Mouse (Mus musculus) frontal cortex, adult 2 months (tissue): ENCODE data around the gene Kctd2. TPM values are rescaled to one million over a fixed set of nuclear protein-coding genes. Genes with fewer than 3 reads are reported as not detected.
"Not testable (repeated sequence)": the region's sequence is repeated elsewhere in the genome, so short reads cannot be mapped to it uniquely, and the experiment has no call there.

Source experiments
- DNase-seq, 2 experiments: peaks; one replicate each; pipeline ENCODE4 v3.0.0; 2022; ENCODE audit warnings: low spot score in 1 of 2; ENCODE audit errors: extremely low spot score in 1 of 2
- polyA plus RNA-seq: library from polyadenylated mRNA; depleted of rRNA; stranded (reverse); fragments of >200 nt; gene quantifications from 2 replicates; pipeline ENCODE4 v1.2.3, GENCODE M21; 2012; rRNA removed

Gene Kctd2
- 71.8 and 78.7 TPM in 2 replicates for polyA plus RNA-seq

- DNase-seq: peak; percentile 92 to 95
Observed at GRCm38 (mm10) chr11:115419531-115420237, at the start of gene Kctd2, which contains the start of gene Atp5h. Gene Kctd2 (plus strand): TSS chr11:115420128. Gene Atp5h (minus strand): TSS chr11:115419962.

- no peak for DNase-seq
Observed at GRCm38 (mm10) chr11:115370368-115370767, 49.6 kb upstream of the Kctd2 start.

DNA sequence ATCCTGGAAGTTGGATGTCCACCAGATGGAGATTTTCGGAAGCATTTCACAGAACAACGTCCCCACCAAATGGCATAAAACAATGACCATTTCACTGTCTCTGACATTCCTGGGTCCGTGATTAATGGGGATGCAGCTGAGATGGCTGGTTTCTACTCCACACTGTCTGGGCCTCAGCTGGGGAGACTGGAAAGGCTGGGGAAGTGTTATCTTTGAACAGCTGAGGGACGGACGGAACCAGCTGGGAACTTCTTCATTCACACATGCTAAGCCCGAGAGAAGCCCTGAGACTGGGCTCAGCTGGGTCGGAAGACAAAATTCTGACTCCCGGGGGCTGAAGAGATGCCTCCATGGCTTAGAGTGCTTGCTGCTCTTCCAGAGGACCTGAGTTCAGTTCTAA, 48.6 kb upstream of the Kctd2 start:
- no peak for DNase-seq

DNA sequence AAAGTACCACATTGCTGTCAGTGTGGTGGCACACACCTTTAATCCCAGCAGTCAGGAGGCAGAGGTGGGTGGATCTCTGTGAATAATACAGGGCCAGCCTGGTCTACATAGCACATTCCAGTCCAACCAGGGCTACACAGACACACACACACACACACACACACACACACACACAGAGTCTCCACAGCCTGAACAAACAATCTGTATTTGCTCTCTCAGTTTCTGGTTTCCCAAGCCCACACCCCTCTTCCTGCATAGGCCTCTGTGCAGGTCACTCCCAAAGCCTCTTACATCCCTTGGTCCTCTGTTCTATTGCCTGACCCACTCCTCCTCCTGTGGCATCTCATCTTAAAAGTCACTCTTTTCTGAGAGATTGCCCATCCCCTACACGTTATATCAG, 47.9 kb upstream of the Kctd2 start:
- no peak for DNase-seq

- no peak for DNase-seq
Observed at GRCm38 (mm10) chr11:115372737-115373136, 47.2 kb upstream of the Kctd2 start.

- peak; percentile 51 to 76 for DNase-seq
Observed at GRCm38 (mm10) chr11:115373805-115374694, 45.9 kb upstream of the Kctd2 start.

DNA sequence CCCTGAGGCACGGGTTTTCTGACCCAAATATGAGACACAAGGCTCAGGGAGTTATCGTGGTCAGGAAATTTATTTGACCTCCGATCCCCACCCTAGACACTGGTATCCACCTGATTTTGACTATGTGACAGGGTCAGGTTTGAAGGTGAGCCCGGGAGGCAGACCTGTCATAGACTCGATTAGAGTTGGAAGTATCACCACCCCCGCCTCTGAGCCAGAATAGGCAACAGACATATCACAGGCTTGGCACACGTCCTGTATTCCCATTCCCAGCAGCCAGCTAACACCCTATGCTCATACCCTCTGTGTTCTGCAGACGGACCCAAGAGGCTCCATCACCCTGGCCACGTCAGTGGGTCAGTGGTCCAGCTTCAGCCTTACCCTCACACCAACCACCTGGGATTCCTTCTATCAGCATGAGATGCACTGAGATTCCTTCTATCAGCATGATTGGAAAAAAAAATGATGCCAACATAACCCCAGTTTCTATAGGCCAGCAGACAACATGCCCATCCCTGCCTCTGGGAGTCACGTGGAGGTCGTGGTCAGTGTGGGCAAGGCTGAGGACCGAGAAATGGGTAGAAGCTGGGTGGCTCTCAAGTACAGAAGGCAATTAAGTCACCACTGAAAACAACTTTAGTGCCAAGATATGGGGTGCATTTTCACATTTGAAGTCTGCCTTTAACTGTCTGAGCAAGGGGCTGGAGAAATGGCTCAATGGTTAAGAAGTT, 45.1 kb upstream of the Kctd2 start:
- DNase-seq: peak; percentile 46 to 74

DNA sequence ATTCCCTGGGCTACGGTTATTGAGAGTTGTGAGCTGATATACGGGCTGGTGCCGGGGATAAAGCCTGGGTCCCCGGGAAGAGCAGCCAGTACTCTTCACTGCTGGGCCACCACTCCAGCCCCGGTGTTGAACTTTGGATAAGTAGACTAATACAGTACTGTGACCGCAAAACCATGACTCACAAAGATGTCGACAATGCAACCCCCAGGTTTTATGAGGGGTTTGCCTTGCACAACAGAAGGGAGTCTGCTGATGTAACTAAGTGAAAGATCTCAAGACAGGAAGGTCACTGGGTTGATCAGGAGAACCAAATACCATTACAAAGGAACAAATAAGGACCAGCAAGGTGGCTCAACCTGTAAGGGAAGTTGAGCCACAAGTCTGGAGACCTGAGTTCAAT, 43.2 kb upstream of the Kctd2 start:
- no peak for DNase-seq

GRCm38 (mm10) chr11:115377254-115377653, 42.7 kb upstream of the Kctd2 start:
- no peak for DNase-seq

GRCm38 (mm10) chr11:115377854-115378253, 42.1 kb upstream of the Kctd2 start:
- DNase-seq: no peak

DNA sequence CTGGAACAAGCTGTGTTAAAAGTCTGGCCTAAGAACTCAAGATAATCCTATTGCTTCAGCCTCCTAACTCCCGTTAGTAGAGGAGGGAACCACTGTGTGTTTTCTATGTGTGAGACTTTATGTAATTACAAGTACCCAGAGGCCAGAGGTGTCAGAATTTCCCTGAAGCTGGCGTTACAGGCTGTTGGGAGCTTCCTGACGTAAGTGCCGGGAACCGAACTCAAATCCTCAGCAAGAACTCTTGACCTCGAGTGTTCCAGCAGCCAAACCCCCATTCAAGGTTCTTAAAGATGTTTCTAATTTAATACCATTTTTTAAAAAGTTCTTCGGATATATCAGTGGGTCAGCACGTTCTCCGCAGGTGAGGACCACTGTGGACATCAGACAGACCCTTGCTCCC, 38.7 kb upstream of the Kctd2 start:
- DNase-seq: no peak

DNA sequence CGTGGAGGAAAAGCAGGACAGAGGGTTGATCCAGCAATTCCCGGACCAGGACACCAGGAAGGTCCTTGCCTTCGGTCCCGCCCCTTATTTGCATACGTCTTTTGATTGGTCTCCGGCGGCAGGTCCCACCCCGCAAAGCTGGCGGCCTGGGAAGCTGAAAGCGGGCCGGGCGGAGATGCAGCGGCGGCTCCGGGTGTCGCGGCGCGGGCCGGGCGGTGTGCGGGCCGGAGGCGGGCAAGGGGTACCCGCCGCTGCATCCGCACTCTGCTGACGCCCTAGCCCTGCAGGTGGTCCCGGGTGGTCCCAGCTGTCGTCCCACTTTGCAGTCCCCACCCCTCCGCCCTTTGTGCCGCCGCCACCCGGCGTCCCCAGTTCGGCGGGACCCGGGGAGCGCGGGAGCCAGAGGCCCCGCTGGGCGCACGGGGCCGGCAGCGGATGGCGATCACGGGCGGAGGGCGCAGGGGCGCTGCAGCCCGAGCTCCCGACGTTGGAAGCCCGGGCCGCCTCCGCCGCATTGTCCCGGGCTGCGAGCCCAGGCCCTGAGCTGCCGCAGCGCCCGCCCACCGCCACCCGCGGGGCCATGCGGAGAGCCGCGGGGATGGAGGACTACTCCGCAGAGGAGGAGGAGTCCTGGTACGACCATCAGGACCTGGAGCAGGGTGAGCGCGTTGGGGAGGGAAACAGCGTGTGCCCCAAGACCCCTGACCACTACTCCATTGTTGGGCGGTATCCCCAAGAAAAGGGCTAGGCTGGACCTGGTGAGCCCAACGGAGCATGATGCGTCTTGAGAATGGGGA, 38.0 kb upstream of the Kctd2 start, which contains the start of gene Cdr2l:
Gene Cdr2l (plus strand): TSS at position 174 of the 797 bp plus-strand sequence.
- peak; percentile 73 to 90 for DNase-seq

GRCm38 (mm10) chr11:115382891-115383290, 37.0 kb upstream of the Kctd2 start:
- DNase-seq: peak in 1 of 2 experiments; percentile 9

DNA sequence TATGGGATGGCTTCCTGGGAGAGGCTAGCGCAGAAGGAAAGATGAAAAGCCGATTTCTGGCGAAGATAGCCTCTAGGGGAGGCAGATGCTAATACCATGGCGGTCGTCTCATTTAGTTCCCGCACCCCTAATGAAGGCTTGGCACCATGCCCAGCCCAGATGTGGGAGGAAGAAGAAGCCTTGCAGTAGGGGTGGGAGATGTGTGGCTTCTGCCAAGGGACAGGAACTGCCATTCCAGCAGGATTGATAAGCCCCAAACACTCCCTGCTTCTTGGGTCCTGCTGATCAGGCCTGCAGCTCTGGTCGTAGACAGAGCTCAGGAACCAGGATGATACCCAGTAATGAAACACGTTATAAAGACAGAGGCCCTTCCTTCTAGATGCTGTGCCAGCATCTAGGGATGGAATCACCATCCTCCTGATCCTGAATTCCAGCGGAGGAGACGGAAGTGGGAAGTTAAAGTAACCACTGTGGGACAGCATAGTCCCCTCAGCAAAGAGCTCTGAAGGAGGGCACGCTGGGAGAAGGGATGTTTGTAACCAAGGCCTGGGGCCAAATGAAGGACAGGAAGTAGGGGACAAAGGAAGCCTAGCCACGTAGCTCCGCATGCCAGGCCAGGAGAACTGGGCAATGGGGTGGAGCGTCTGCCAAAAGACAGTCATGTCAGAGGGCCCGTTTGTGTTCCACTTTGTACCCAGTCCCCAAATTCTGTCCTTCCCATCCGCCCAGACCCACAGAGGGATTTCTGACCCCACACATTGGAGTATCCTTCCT, 36.0 kb upstream of the Kctd2 start:
- DNase-seq: peak in 1 of 2 experiments; percentile 64

DNA sequence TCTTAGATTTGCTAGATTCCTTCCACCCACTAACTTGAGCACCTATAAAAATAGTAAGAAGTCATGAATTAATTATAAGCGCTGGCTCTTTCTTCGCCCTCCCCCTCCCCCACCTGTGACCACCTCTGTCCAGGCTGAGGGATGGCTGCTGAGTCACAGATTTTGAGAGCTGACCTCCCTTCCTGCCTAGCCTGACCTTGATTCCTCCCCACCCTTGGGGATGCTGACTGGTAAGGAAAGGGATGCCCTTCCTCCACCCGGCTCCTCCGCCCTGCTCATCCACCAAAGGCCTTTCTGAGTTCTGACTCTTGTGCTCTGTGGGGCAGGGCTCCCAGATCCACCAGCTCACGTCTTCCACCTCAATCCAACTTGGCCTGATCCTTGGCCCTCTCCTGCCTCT, 35.3 kb upstream of the Kctd2 start:
- DNase-seq: no peak

GRCm38 (mm10) chr11:115386859-115387258, 33.1 kb upstream of the Kctd2 start:
- not testable (repeated sequence) for DNase-seq

DNA sequence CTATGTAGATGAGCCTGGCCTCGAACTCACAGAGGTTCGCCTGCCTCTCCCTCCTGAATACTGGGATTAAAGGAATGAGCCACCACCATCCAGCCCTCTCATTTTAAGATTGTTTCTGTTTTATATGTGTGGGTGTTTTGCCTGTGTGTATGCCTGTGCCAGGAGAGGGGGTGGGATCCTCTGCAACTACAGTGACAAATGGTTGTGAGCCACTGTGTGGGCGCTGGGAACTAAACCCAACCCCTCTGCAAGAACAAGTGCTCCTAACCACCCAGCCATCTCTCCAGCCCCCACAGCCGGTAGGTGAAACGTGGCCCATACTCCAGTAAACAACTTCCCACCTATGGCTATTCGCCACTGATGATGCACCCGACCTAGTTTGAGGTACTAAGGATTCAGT, 28.6 kb upstream of the Kctd2 start:
- no peak for DNase-seq

DNA sequence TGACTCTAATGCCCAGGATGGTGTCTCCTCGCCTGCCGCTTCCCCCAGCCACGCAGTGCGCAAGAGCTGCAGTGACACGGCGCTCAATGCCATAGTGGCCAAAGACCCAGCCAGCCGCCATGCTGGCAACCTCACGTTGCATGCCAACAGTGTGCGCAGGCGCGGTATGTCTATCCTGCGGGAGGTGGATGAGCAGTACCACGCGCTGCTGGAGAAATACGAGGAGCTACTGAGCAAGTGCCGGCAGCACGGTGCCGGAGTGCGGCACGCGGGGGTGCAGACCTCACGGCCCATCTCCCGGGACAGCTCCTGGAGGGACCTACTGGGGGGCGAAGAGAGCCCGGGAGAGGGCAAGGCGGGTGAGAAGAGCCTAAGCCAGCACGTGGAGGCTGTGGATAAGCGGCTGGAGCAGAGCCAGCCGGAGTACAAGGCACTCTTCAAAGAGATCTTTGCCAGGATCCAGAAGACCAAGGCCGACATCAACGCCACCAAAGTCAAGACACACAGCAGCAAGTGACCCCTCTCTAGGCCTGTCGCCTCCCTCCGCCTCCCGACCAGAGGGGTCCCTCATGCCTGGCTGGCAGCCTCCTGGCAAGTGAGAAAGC, 26.1 kb upstream of the Kctd2 start:
- DNase-seq: no peak

GRCm38 (mm10) chr11:115398085-115398484, 21.8 kb upstream of the Kctd2 start:
- no peak for DNase-seq
